Mouse (Mus musculus): ENCODE data around the gene Pde12. TPM values are rescaled to one million over a fixed set of nuclear protein-coding genes. Genes with fewer than 3 reads are reported as not detected.

Pde12 gene
- polyA plus RNA-seq, 1 experiment: 3.6 TPM

GRCm38 (mm10) chr14:26647811-26648210 is 21.9 kb downstream of the Pde12 start:
- 71% methylated on average over 2 of the region's 2 CpGs for WGBS
- no peak for DNase-seq (ENCODE audit: low read depth, low spot score)

DNA sequence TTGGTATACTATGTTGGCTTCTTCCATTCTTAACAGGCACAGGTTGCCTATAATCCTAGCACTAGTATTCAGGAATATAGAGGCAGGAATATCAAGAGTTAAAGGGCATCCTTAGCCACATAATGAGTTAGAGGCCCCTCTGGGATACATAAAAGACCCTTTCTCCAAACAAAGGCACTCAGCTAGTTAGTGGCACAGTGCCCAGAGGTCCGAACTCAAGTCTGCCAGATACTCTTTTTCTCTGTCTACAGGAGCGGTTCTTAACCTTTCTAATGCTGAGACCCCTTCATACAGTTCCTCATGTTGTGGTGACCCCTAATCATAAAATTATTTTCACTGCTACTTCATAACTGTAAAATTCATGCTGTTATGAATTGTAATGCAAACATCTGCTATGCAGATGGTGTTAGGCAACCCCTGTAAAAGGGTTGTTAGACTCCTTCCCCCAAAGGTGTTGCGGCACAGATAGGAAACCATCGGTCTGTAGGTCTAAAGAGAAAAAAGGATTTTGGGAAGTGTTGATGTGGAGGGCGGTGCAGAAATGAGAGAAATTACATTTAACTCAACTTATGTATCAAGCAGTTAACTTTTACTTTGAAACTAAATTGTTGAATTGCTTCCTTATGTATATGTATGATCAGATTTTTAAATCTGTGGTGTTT is 23.6 kb downstream of the Pde12 start:
- DNase-seq (ENCODE audit: low read depth, low spot score): no peak
- 64% methylated on average over 5 of the region's 5 CpGs for WGBS

GRCm38 (mm10) chr14:26643006-26643624 is 26.6 kb downstream of the Pde12 start:
- DNase-seq (ENCODE audit: low read depth, low spot score): no peak
- 44% methylated on average over 3 of the region's 3 CpGs for WGBS

DNA sequence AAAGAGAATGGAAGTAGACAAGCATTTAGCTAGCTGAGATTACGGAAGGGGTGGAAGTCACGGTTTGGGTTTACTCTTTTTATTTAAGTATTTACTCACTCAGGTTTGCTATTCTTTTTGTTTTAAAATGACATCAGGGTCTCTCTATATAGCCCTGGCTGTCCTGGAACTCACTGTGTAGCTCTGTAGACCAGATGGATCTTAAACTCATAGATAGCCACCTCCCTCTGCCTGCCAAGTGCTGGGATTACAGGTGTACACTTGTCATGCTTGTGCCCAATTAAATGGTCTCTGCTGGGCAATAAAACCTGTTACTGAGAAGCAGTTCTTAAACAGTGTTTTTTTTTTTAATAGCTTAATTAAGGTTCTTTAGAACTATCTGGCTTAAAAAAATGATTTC is 29.7 kb downstream of the Pde12 start:
- DNase-seq (ENCODE audit: low read depth, low spot score): peak; percentile 47
- WGBS: 8% methylated on average over 2 of the region's 2 CpGs

DNA sequence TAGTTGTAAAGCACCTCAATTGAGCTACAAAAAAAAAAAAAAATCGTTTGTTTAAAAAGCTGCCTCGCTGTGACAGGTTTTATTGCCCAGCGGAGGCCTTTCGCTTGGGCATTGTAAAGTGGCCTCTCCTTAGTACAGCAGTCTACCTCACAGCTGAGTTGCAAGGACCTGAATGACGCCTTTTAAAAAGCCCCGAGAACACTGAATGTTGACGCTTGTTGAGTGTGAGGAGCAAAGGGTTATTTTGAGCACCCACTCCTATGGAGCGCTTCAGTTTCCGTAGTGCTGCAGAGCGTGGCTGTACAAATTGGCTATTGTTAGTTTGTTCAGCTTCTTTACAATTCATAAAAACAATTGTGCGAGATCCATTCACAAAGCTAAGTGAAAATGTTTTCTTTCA is 30.4 kb downstream of the Pde12 start:
- under 1% methylated on average over 11 of the region's 11 CpGs for WGBS

GRCm38 (mm10) chr14:26638708-26639084 is 31.0 kb downstream of the Pde12 start:
- WGBS: under 1% methylated on average over 16 of the region's 16 CpGs
- peak; percentile 42 for DNase-seq (ENCODE audit: low read depth, low spot score)

More for the DNA sequence above, 30.4 kb downstream of the Pde12 start:
- DNase-seq (ENCODE audit: low read depth, low spot score): peak; percentile 39

DNA sequence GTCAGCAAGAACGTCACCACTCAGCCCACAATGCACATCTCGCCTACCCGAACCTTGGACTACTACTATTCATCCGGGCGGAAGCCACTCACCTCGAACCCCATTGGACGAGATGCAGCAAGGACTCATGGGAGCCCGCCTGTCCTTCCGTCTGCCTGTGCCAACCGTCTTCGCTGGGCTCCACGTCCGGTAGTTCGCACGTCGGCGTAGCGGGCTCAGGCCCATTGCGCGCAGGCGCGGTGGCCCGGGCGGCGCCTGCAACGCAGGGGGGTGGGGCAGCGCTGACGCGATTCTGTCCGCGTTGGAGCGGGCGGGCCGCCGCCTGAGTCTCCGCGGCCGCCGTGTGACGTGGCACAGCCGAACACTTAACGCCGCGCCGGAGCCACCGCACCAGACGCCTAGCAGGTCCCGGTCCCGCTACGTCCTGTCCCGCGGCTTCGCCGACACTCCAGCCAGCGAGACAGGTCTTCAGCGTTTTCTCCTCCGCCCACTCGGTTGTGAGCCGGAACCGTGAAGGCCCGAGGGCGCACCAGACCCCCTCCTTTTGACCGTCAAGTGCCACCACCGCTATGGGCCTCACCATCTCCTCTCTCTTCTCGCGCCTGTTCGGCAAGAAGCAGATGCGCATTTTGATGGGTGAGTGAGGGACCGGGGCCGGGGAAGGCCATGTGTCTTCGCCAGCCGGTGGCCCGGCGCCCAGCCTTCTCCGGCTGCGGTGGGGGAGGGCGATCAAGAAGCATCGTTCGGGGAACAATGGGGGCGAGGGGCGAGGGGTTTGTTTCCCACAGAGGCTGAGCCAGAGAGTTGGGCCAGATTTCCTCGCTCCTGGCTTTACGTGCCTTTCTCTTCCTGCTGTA is 31.6 kb downstream of the Pde12 start, which contains the start of gene Arf4:
Gene Arf4 (plus strand): TSS at position 224 of the 857 bp plus-strand sequence.
- peak; percentile 94 for DNase-seq (ENCODE audit: low read depth, low spot score)
- under 1% methylated on average over 83 of the region's 83 CpGs for WGBS

GRCm38 (mm10) chr14:26637025-26637850 is 32.4 kb downstream of the Pde12 start:
- peak; percentile 33 for DNase-seq (ENCODE audit: low read depth, low spot score)
- WGBS: 6% methylated on average over 17 of the region's 17 CpGs

- DNase-seq (ENCODE audit: low read depth, low spot score): no peak
- 86% methylated on average over 5 of the region's 5 CpGs for WGBS
These were observed 43.0 kb downstream of the Pde12 start for GRCm38 (mm10) chr14:26626605-26627140.

GRCm38 (mm10) chr14:26625301-26625700 is 44.4 kb downstream of the Pde12 start:
- WGBS: 60% methylated on average over 4 of the region's 4 CpGs

GRCm38 (mm10) chr14:26610689-26611088 is 59.0 kb downstream of the Pde12 start:
- DNase-seq (ENCODE audit: low read depth, low spot score): no peak
- WGBS: 91% methylated on average over 4 of the region's 4 CpGs

More at GRCm38 (mm10) chr14:26625301-26625700, 44.4 kb downstream of the Pde12 start:
- no peak for DNase-seq (ENCODE audit: low read depth, low spot score)

Other genes starting within 250 kb of the Pde12 start
- 13.3 and 20.7 TPM in 2 replicates for gene Slmap, start 135.0 kb downstream of the Pde12 start, polyA plus RNA-seq (2012; rRNA removed)
- 6.3 and 11.8 TPM in 2 replicates for gene Dennd6a, start 96.0 kb downstream of the Pde12 start, polyA plus RNA-seq (2012; rRNA removed)
- 127 and 159 TPM in 2 replicates for gene Arf4, start 31.8 kb downstream of the Pde12 start, polyA plus RNA-seq (2012; rRNA removed)
- gene Dnah12, start 23.4 kb upstream of the Pde12 start, polyA plus RNA-seq (2012; rRNA removed): not detected in 2 replicates
- not detected in 2 replicates for gene Asb14, start 224.7 kb upstream of the Pde12 start, polyA plus RNA-seq (2012; rRNA removed)